Mouse (Mus musculus) brown adipose tissue, adult 24 weeks (tissue): Measurements from ENCODE around the gene Tmem144. TPM values are rescaled to one million over a fixed set of nuclear protein-coding genes. Genes with fewer than 3 reads are reported as not detected.

Experiments
- H3K27ac ChIP-seq: fragments of 200-500 bp; replicated peaks from 2 replicates; pipeline ENCODE4 v1.5.1; 2012; ENCODE audit warnings: low read depth, mild to moderate bottlenecking, low read length
- H3K4me1 ChIP-seq: fragments of 200-500 bp; 2 replicates; pipeline ENCODE4 v1.6.1; 2012; ENCODE audit warnings: low read length, mixed read lengths; ENCODE audit not compliant: control insufficient read depth, insufficient read depth, insufficient read length
- H3K4me3 ChIP-seq: fragments of 200-500 bp; 2 replicates; pipeline ENCODE4 v1.5.1; 2012; ENCODE audit warnings: low read depth, mild to moderate bottlenecking, low read length, moderate library complexity; ENCODE audit not compliant: insufficient read depth
- polyA plus RNA-seq: library from polyadenylated mRNA; stranded (reverse); fragments of >200 nt; gene quantifications from 2 replicates; pipeline ENCODE4 v1.2.4, GENCODE M21; 2012; ENCODE audit not compliant: missing spikeins, insufficient read depth, insufficient read length

Gene Tmem144
- polyA plus RNA-seq, 1 experiment = not detected

GRCm38 (mm10) chr3:79842616-79843016 is 10.0 kb downstream of the Tmem144 start:
- Histone ChIP-seq H3K27ac (peak overlapping the region; percentile 49), H3K4me3 (peak overlapping the region; percentile 72), H3K4me1 (no peaks in the 10 kb centered on the region)

- H3K4me1 ChIP-seq = no peaks in the 10 kb centered on the region
- H3K4me3 ChIP-seq = peak overlapping the region; percentile 72
- H3K27ac ChIP-seq = 0 out of 2 replicates have a peak overlapping the region, but pooled peaks have one; percentile 49
These were observed 10.4 kb downstream of the Tmem144 start for GRCm38 (mm10) chr3:79842165-79842564.

GRCm38 (mm10) chr3:79841475-79841874 is 11.1 kb downstream of the Tmem144 start:
- Histone ChIP-seq H3K4me3 (no peak overlapping the region), H3K27ac (no peak overlapping the region), H3K4me1 (no peaks in the 10 kb centered on the region)

GRCm38 (mm10) chr3:79838751-79839150 is 13.8 kb downstream of the Tmem144 start:
- H3K27ac ChIP-seq = no peak overlapping the region
- no peaks in the 10 kb centered on the region for H3K4me1 ChIP-seq
- H3K4me3 ChIP-seq = no peak overlapping the region

- Histone ChIP-seq H3K27ac (no peak overlapping the region), H3K4me1 (no peaks in the 10 kb centered on the region), H3K4me3 (no peak overlapping the region)
These were observed 23.3 kb downstream of the Tmem144 start for GRCm38 (mm10) chr3:79829289-79829688.

GRCm38 (mm10) chr3:79825067-79825780 is 27.3 kb downstream of the Tmem144 start:
- Histone ChIP-seq H3K4me1 (no peaks in the 10 kb centered on the region), H3K27ac (no peak overlapping the region), H3K4me3 (no peak overlapping the region)

- Histone ChIP-seq H3K4me3 (no peak overlapping the region), H3K4me1 (no peaks in the 10 kb centered on the region), H3K27ac (no peak overlapping the region)
These were observed 29.4 kb downstream of the Tmem144 start for GRCm38 (mm10) chr3:79823176-79823575.

- Histone ChIP-seq H3K4me1 (no peaks in the 10 kb centered on the region), H3K27ac (no peak overlapping the region), H3K4me3 (no peak overlapping the region)
These were observed 31.4 kb downstream of the Tmem144 start for GRCm38 (mm10) chr3:79821131-79821530.

- Histone ChIP-seq H3K27ac (no peak overlapping the region), H3K4me1 (no peaks in the 10 kb centered on the region), H3K4me3 (no peak overlapping the region)
These were observed 34.2 kb downstream of the Tmem144 start for GRCm38 (mm10) chr3:79818202-79818995.

- no peak overlapping the region for H3K27ac ChIP-seq
- H3K4me3 ChIP-seq = no peak overlapping the region
- H3K4me1 ChIP-seq = no peaks in the 10 kb centered on the region
These were observed 36.3 kb downstream of the Tmem144 start for GRCm38 (mm10) chr3:79816229-79816628.

GRCm38 (mm10) chr3:79813814-79814490 is 38.6 kb downstream of the Tmem144 start:
- H3K4me1 ChIP-seq = no peaks in the 10 kb centered on the region
- no peak overlapping the region for H3K4me3 ChIP-seq
- no peak overlapping the region for H3K27ac ChIP-seq

GRCm38 (mm10) chr3:79812042-79812441 is 40.5 kb downstream of the Tmem144 start:
- H3K27ac ChIP-seq = no peak overlapping the region
- H3K4me1 ChIP-seq = no peaks in the 10 kb centered on the region
- no peak overlapping the region for H3K4me3 ChIP-seq

- Histone ChIP-seq H3K27ac (no peak overlapping the region), H3K4me3 (no peak overlapping the region), H3K4me1 (no peaks in the 10 kb centered on the region)
These were observed 40.9 kb downstream of the Tmem144 start for GRCm38 (mm10) chr3:79811632-79812031.

- H3K27ac ChIP-seq = no peak overlapping the region
- H3K4me1 ChIP-seq = no peaks in the 10 kb centered on the region
- no peak overlapping the region for H3K4me3 ChIP-seq
These were observed 42.0 kb downstream of the Tmem144 start for GRCm38 (mm10) chr3:79810563-79810962.

GRCm38 (mm10) chr3:79809180-79809567 is 43.4 kb downstream of the Tmem144 start:
- no peak overlapping the region for H3K27ac ChIP-seq
- H3K4me1 ChIP-seq = no peaks in the 10 kb centered on the region
- no peak overlapping the region for H3K4me3 ChIP-seq
